In the genomic region with DNA sequence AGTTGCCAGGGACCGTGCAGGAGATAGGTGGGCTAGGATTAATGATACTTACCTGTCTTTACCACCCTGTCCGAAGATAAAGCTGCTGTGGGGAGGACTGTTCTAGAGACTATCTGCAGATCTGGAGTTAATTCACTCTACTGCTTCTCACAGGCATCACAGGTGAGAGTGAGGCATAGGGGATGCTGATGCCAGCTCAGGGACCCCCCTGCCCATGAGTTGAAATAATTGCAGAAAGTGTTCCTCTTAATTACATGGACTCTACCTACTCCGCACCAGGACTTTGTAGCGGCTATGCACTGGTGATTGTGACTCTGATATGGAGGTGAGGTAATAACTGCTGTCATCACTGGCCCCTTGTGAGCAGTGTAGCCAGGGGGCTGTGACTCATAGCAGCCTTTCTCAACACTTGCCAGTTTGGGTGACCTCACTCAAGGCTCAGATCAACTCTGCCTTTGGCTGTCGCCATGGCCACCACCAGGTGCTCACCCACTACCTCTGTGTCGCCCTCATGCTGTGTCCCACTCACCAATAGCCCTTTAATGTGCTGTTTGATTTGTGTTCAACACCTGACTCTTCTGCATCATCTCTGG, we compare ENCODE assay signal across 11 mouse cellular contexts.
DNase-seq lines count a peak whose midpoint lies in the region; ATAC-seq and TF ChIP-seq lines count a peak whose summit lies in the region.
"Had no signal": no experiment of that assay in that cellular context is flagged by ENCODE, and none has a peak within 500 bp of the region (broad histone marks: within the 10 kb centered on the region; RNA-seq: fewer than 3 reads in every experiment).

No protein-coding gene starts in this region.

- H3K4me2 ChIP-seq in kidney, postnatal 0 days (ENCODE audit: low read length), result no peak overlapping the region
- no peak overlapping the region for H3K4me2 ChIP-seq in embryonic facial prominence, embryonic 14.5 days (ENCODE audit: low read depth, low read length)
- H3K4me2 ChIP-seq in midbrain, embryonic 11.5 days, result no peak overlapping the region

- 84% methylated on average over 6 of the region's 6 CpGs for WGBS in kidney, postnatal 0 days
- WGBS in embryonic facial prominence, embryonic 14.5 days, result 73% methylated on average over 6 of the region's 6 CpGs
- WGBS in midbrain, embryonic 11.5 days, result 91% methylated on average over 6 of the region's 6 CpGs

- ATAC-seq in cerebellum, adult (ENCODE audit: insufficient number of reproducible peaks, low FRiP score, low TSS enrichment), result peak; percentile 68
- peak; percentile 71 for ATAC-seq in kidney, postnatal 0 days (replicated peaks; ENCODE audit: low FRiP score, low read depth)
- ATAC-seq in embryonic facial prominence, embryonic 14.5 days (ENCODE audit: low read depth), result peak; percentile 67
- ATAC-seq in midbrain, embryonic 11.5 days (ENCODE audit: low FRiP score), result 0 out of 2 replicates have a peak, but pooled peaks have one; percentile 20
- ATAC-seq: activated CD4-positive, CD25-positive, alpha-beta regulatory T cell, adult 4 months had no signal

- no peaks in the 10 kb centered on the region for H3K9me3 ChIP-seq in kidney, postnatal 0 days (replicated peaks; ENCODE audit: low read length)
- no peaks in the 10 kb centered on the region for H3K9me3 ChIP-seq in embryonic facial prominence, embryonic 14.5 days (ENCODE audit: control insufficient read depth, low read length)
- no peaks in the 10 kb centered on the region for H3K9me3 ChIP-seq in midbrain, embryonic 11.5 days (ENCODE audit: control insufficient read depth, low read length)

- peaks cover 12% of the 10 kb centered on the region for H3K4me1 ChIP-seq in kidney, postnatal 0 days (replicated peaks; ENCODE audit: insufficient read depth, low read length)
- H3K4me1 ChIP-seq in embryonic facial prominence, embryonic 14.5 days (ENCODE audit: control insufficient read depth, insufficient read depth, low read length), result peaks cover 9% of the 10 kb centered on the region; the same call in 1 of the 2 replicates
- peaks cover 7% of the 10 kb centered on the region; the same call in 1 of the 2 replicates for H3K4me1 ChIP-seq in midbrain, embryonic 11.5 days (ENCODE audit: control insufficient read depth, insufficient read depth, low read length)

- no peak overlapping the region for H3K9ac ChIP-seq in kidney, postnatal 0 days (ENCODE audit: low read depth, low read length)
- H3K9ac ChIP-seq in embryonic facial prominence, embryonic 14.5 days (ENCODE audit: low read depth, low read length), result no peak overlapping the region
- H3K9ac ChIP-seq in midbrain, embryonic 11.5 days (ENCODE audit: low read length), result no peak overlapping the region

- no peaks in the 10 kb centered on the region for H3K36me3 ChIP-seq in kidney, postnatal 0 days (ENCODE audit: insufficient read depth, low read length)
- no peaks in the 10 kb centered on the region for H3K36me3 ChIP-seq in embryonic facial prominence, embryonic 14.5 days (ENCODE audit: control insufficient read depth, insufficient read depth, low read length)
- H3K36me3 ChIP-seq in midbrain, embryonic 11.5 days (ENCODE audit: control insufficient read depth, insufficient read depth, low read length), result no peaks in the 10 kb centered on the region

- 0 out of 2 replicates have a peak, but pooled peaks have one; percentile 10 for TF ChIP-seq CTCF in kidney, postnatal 0 days (IDR thresholded peaks at IDR 0.05; ENCODE audit: low read depth)
- no peak for TF ChIP-seq CTCF in layer of hippocampus, adult 2 months (conservative IDR thresholded peaks at IDR 0.05)

- no peak overlapping the region for H3K4me3 ChIP-seq in kidney, postnatal 0 days (replicated peaks; ENCODE audit: low read depth, low read length)
- H3K4me3 ChIP-seq in embryonic facial prominence, embryonic 14.5 days (ENCODE audit: low read depth, low read length), result no peak overlapping the region
- H3K4me3 ChIP-seq in midbrain, embryonic 11.5 days (ENCODE audit: low read depth, low read length), result no peak overlapping the region
- H3K4me3 ChIP-seq in layer of hippocampus, adult 2 months, result no peak overlapping the region

- H3K27ac ChIP-seq in kidney, postnatal 0 days, result no peak overlapping the region
- no peak overlapping the region for H3K27ac ChIP-seq in embryonic facial prominence, embryonic 14.5 days (replicated peaks; ENCODE audit: low read depth, low read length)
- no peak overlapping the region for H3K27ac ChIP-seq in midbrain, embryonic 11.5 days (ENCODE audit: low read depth, low read length)
- H3K27ac ChIP-seq in layer of hippocampus, adult 2 months, result no peak overlapping the region

- DNase-seq in cerebellum, adult 11 months, result no peak
- no peak for DNase-seq in kidney, postnatal 0 days (ENCODE audit: low spot score)
- DNase-seq in kidney, postnatal 10 days, result no peak
- DNase-seq in embryonic facial prominence, embryonic 14.5 days (ENCODE audit: low spot score), result no peak
- peak; percentile 73 for DNase-seq in midbrain, embryonic 11.5 days (ENCODE audit: low spot score, missing footprints)
- no peak for DNase-seq in layer of hippocampus, adult 2 months (ENCODE audit: low spot score in 2 of 2)
- no peak for DNase-seq in gastrocnemius, postnatal 25 days
- DNase-seq: lung, postnatal 36 days; right cerebral cortex, postnatal 25 days had no signal

- H3K27me3 ChIP-seq in kidney, postnatal 0 days (ENCODE audit: insufficient read depth, low read length), result no peaks in the 10 kb centered on the region
- no peaks in the 10 kb centered on the region for H3K27me3 ChIP-seq in embryonic facial prominence, embryonic 14.5 days (replicated peaks; ENCODE audit: control insufficient read depth, insufficient read depth, low read length)
- no peaks in the 10 kb centered on the region for H3K27me3 ChIP-seq in midbrain, embryonic 11.5 days (ENCODE audit: control insufficient read depth, insufficient read depth, low read length)

Comparison
In these comparisons a context has a peak if more than half of its experiments do, and no peak if none do; other contexts are left out.
1. ATAC-seq: peak in every context shown above with its lines; median percentile 71 in kidney, postnatal 0 days; 68 in cerebellum, adult; 67 in embryonic facial prominence, embryonic 14.5 days; 20 in midbrain, embryonic 11.5 days.